Mouse (Mus musculus): ENCODE measurements around the gene Rassf2.

DNA sequence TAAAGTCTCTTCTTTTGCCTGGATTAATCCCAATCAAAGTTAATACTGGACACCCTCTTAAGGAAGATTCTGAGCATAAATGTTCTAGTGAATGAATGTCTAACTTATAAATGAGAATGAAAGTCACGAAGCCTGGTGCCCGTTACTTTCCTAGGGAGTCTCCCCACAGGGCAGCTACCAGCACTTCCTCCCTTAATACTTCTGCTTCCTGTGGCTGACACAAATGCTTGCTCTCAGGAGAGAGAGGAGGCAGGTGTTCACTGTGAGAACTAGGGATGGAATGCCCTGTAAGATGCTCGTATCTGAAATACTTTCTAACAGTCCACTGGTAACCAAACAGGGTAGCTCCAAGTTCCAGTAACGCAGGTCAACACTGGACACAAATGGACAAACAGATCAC, 23.8 kb upstream of the Rassf2 start:
- TF ChIP-seq CTCF (IDR thresholded peaks at IDR 0.05) (no peak), EP300 (IDR thresholded peaks at IDR 0.05) (no peak)
